Mouse (Mus musculus): ENCODE measurements around the gene Spdl1.

Spdl1 gene

GRCm38 (mm10) chr11:34824791-34825190, 8.7 kb downstream of the Spdl1 start:
- in situ Hi-C loops (cut with MboI; ENCODE audit: unreplicated experiment in 2 of 2), result loop anchor here (25.0 kb wide), 4 partner anchors 787 to 1662 kb away; partner anchors contain the start of genes Npm1 (in 2 of the 2), Lcp2 (in 1 of the 2) and Pank3 (in 1 of the 2)

- in situ Hi-C loops (cut with MboI; ENCODE audit: unreplicated experiment in 2 of 2), result loop anchor here (5.0 to 25.0 kb wide), 5 partner anchors 582 to 1652 kb away; partner anchors contain the start of genes Lcp2 (in 1 of the 2) and Npm1 (in 1 of the 2)
Observed at GRCm38 (mm10) chr11:34814767-34815166, 18.7 kb downstream of the Spdl1 start.

GRCm38 (mm10) chr11:34814319-34814718, 19.1 kb downstream of the Spdl1 start:
- in situ Hi-C loops (cut with MboI; ENCODE audit: unreplicated experiment in 2 of 2), result loop anchor here (10.0 to 25.0 kb wide), 4 partner anchors 690 to 1652 kb away; partner anchors contain the start of genes Lcp2 (in 1 of the 2) and Npm1 (in 1 of the 2)

GRCm38 (mm10) chr11:34805026-34805425, 28.4 kb downstream of the Spdl1 start:
- in situ Hi-C loops (cut with MboI; ENCODE audit: unreplicated experiment in 2 of 2), result loop anchor here (25.0 kb wide), 3 partner anchors 768 to 1643 kb away; partner anchors contain the start of genes Lcp2 (in 1 of the 2) and Npm1 (in 1 of the 2)

GRCm38 (mm10) chr11:34798066-34798465, 35.4 kb downstream of the Spdl1 start:
- in situ Hi-C loops (cut with MboI; ENCODE audit: unreplicated experiment in 2 of 2), result loop anchor here in 1 of 2 experiments (5.0 to 10.0 kb wide), 2 partner anchors 81 to 523 kb away; no protein-coding TSS in a partner anchor

- in situ Hi-C loops (cut with MboI; ENCODE audit: unreplicated experiment in 2 of 2), result loop anchor here in 1 of 2 experiments (5.0 to 10.0 kb wide), 2 partner anchors 79 to 521 kb away; no protein-coding TSS in a partner anchor
Observed at GRCm38 (mm10) chr11:34796097-34796496, 37.3 kb downstream of the Spdl1 start.

GRCm38 (mm10) chr11:34791872-34792271, 41.6 kb downstream of the Spdl1 start:
- in situ Hi-C loops (cut with MboI; ENCODE audit: unreplicated experiment in 2 of 2), result loop anchor here in 1 of 2 experiments (10.0 kb wide), 1 partner anchor 517 kb away; no protein-coding TSS in a partner anchor

GRCm38 (mm10) chr11:34784864-34785263, 48.6 kb downstream of the Spdl1 start:
- in situ Hi-C loops (cut with MboI; ENCODE audit: unreplicated experiment in 2 of 2), result no loop called here

- in situ Hi-C loops (cut with MboI; ENCODE audit: unreplicated experiment in 2 of 2), result no loop called here
Observed at GRCm38 (mm10) chr11:34783587-34784043, 49.8 kb downstream of the Spdl1 start, which contains the start of gene Dock2. Gene Dock2, minus strand, starts transcription at chr11:34783892.

- in situ Hi-C loops (cut with MboI; ENCODE audit: unreplicated experiment in 2 of 2), result no loop called here
Observed at GRCm38 (mm10) chr11:34782516-34783430, 50.7 kb downstream of the Spdl1 start.

GRCm38 (mm10) chr11:34780786-34781185, 52.7 kb downstream of the Spdl1 start:
- in situ Hi-C loops (cut with MboI; ENCODE audit: unreplicated experiment in 2 of 2), result no loop called here

GRCm38 (mm10) chr11:34779966-34780365, 53.5 kb downstream of the Spdl1 start:
- in situ Hi-C loops (cut with MboI; ENCODE audit: unreplicated experiment in 2 of 2), result loop anchor here in 1 of 2 experiments (5.0 kb wide), 1 partner anchor 73 kb away; no protein-coding TSS in a partner anchor

GRCm38 (mm10) chr11:34778351-34778750, 55.1 kb downstream of the Spdl1 start:
- in situ Hi-C loops (cut with MboI; ENCODE audit: unreplicated experiment in 2 of 2), result loop anchor here in 1 of 2 experiments (5.0 kb wide), 1 partner anchor 71 kb away; no protein-coding TSS in a partner anchor

GRCm38 (mm10) chr11:34777529-34777928, 55.9 kb downstream of the Spdl1 start:
- in situ Hi-C loops (cut with MboI; ENCODE audit: unreplicated experiment in 2 of 2), result loop anchor here in 1 of 2 experiments (5.0 kb wide), 1 partner anchor 70 kb away; no protein-coding TSS in a partner anchor

GRCm38 (mm10) chr11:34776054-34776453, 57.4 kb downstream of the Spdl1 start:
- in situ Hi-C loops (cut with MboI; ENCODE audit: unreplicated experiment in 2 of 2), result loop anchor here in 1 of 2 experiments (5.0 kb wide), 1 partner anchor 69 kb away; no protein-coding TSS in a partner anchor

GRCm38 (mm10) chr11:34774636-34775035, 58.8 kb downstream of the Spdl1 start:
- in situ Hi-C loops (cut with MboI; ENCODE audit: unreplicated experiment in 2 of 2), result loop anchor here in 1 of 2 experiments (5.0 kb wide), 1 partner anchor 67 kb away; no protein-coding TSS in a partner anchor

- in situ Hi-C loops (cut with MboI; ENCODE audit: unreplicated experiment in 2 of 2), result no loop called here
Observed at GRCm38 (mm10) chr11:34773304-34773895, 60.0 kb downstream of the Spdl1 start.

- in situ Hi-C loops (cut with MboI; ENCODE audit: unreplicated experiment in 2 of 2), result no loop called here
Observed at GRCm38 (mm10) chr11:34771221-34771986, 62.0 kb downstream of the Spdl1 start.

- in situ Hi-C loops (cut with MboI; ENCODE audit: unreplicated experiment in 2 of 2), result no loop called here
Observed at GRCm38 (mm10) chr11:34770666-34771065, 62.8 kb downstream of the Spdl1 start.

Data from v-Abl transformed pro-B cells (cell line).